Mouse (Mus musculus): ENCODE measurements at regions not wholly inside any gene's neighbourhood (a gene's known extent, or its start where the extent isn't known, plus 50 kb on each side); places are given as distances from the start of the nearest gene placed in this dataset.
A peak's percentile ranks its signal among the peaks of the same experiment; 100 is the strongest.

DNA sequence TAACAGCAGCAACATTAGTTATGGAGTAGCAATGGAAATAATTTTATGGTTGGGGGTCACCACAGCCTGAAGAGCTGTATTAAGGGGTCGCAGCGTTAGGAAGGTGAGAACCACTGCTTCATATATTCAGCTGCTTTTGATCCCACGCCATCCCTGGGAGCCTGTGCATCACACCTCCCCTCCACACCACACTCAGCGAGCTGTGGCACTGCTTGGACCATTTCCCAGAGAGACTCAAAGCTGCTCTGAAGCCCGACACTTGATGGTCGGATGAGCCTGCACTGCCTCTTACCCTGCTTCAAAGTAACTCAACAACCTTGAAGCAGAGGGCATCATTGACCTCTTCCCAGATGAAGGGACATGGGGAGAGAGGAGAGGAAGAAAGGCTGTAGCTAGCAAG, 171.3 kb downstream of the Cryba4 start:
- no peak for DNase-seq (ENCODE audit: low spot score in 2 of 2)

DNA sequence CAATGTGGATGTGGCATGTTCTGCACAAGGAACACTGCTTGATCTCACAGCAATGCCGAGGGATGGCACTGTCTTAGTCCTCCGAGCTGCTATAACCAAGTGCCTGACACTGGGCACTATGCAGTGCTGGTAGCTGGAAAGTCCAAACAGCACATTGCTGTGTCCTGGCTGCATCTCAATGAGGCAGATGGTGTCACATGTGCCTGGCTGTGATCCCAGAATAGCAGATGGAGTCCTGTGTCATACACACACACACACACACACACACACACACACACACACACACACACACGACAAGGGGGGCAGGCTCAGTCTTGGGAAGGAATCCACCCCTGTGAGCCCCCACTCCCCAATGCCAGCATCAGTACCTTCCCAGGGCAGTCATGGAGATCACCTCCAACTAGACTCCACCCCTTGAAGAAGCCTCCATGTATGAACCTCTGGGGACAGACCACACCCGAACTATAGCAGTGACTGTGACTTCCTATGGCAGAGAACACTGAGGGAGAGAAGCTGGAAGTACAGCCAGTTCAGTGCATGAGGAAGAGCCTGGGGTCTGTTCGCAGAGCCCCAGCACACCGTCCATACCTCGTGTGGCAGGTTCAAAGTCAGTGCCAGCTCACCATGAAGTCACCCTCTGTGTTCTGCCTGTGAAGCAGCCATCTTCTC, 160.3 kb downstream of the Cryba4 start:
- DNase-seq (ENCODE audit: low spot score in 2 of 2) = peak; percentile 75 to 78

DNA sequence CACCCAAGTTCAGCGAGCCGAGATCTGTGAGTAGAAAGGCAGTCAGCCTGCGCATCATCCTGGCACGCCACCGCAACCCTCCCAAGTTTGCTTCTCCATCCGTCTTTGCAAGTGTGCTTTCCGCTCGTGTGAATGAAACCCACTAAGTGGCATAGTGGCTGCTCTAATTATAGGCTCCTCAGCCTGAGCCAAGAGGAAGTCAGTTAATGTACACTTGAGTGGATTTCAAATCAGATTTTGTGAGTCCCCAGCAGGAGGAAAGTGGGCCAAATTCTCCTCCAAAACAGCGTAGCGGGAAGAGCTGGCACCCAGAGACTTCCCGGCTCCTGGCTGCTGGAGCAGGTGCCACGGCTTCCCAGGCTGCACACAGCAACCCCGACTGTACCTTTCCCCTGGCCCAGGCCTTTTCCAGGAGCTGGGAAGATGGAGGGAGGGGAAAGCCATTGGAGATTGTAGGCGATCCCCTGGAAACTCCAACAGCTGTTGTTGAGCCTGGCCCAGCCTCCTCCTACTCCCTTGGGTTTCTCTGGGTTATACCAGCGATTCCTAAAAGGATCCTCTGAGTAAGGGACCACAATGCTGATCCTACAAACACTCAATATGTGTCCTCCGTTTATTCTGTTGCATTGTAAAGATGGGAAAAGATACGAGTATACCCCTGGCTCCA, 158.3 kb downstream of the Cryba4 start:
- peak; percentile 30 to 58 for DNase-seq (ENCODE audit: low spot score in 2 of 2)

GRCm38 (mm10) chr5:112098469-112099085, 153.7 kb downstream of the Cryba4 start:
- DNase-seq (ENCODE audit: low spot score in 2 of 2) = no peak

- no peak for DNase-seq (ENCODE audit: low spot score in 2 of 2)
Observed at GRCm38 (mm10) chr5:112101739-112102590, 150.4 kb downstream of the Cryba4 start.

- DNase-seq (ENCODE audit: low spot score in 2 of 2) = no peak
Observed at GRCm38 (mm10) chr5:112110306-112110969, 141.9 kb downstream of the Cryba4 start.

DNA sequence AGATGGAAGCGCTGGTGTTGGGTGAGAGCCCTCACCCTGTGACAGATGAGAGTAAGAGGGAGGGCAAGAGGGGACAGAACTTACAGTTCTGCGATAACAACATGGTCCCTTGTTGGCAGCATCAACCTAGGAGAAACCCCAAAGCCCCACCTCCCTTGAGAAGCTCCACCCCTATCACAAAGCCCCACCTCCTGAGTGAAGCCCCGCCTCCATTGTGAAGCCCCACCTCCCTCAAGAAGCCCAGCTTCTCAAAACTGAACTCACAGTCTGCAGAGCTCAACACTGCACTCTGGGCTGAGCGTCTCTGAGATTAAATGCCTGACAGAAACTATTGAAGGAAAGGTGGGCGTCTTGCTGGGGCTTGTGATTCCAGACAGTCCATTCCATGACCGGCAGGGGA, 131.6 kb downstream of the Cryba4 start:
- no peak for DNase-seq (ENCODE audit: low spot score in 2 of 2)

DNA sequence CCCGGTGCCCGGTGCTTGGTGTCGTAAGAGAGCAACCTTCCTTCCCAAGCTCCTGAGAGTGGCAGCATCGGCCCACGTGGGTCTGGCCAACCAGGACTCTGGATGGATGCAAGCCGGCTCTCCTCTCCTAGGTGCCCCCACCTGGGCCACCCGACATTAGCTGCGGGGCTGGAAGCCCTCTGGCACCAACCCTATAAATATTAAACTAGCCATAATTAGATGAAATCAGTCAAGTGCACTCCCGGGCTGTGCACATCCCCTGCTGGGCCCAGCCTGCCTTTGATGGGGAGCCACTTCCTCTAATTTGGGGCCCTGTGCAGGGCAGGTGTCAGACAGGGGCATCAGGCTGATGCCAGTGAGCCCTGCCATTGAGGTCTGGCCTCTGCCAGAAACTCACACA, 130.8 kb downstream of the Cryba4 start:
- DNase-seq (ENCODE audit: low spot score in 2 of 2) = no peak

GRCm38 (mm10) chr5:112122581-112122980, 129.7 kb downstream of the Cryba4 start:
- DNase-seq (ENCODE audit: low spot score in 2 of 2) = no peak

- DNase-seq (ENCODE audit: low spot score in 2 of 2) = no peak
Observed at GRCm38 (mm10) chr5:112127171-112127570, 125.1 kb downstream of the Cryba4 start.

- DNase-seq (ENCODE audit: low spot score in 2 of 2) = peak; percentile 34 to 64
Observed at GRCm38 (mm10) chr5:112132746-112133145, 119.6 kb downstream of the Cryba4 start.

GRCm38 (mm10) chr5:112133688-112134573, 118.4 kb downstream of the Cryba4 start:
- DNase-seq (ENCODE audit: low spot score in 2 of 2) = peak; percentile 61 to 77

DNA sequence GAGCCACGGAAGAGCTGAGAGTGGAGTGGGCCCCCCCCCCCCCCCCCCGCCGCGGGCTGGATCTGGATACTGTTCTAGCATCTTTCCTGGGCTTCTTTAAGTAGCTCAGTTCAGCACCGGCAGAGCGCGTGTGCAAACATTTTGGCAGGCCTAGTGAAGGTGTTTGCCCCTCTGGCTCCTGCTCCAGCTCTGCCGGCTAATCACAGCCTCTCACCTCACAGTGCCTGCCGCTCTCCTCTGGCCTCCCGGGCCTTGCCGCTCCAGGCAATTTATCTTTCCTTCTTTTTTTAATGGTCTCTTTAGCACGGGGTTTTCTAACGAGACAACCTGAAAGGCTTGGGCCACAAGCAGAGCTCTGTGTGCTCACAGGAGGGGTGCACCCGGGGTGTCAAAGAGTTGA, 115.7 kb downstream of the Cryba4 start:
- no peak for DNase-seq (ENCODE audit: low spot score in 2 of 2)

DNA sequence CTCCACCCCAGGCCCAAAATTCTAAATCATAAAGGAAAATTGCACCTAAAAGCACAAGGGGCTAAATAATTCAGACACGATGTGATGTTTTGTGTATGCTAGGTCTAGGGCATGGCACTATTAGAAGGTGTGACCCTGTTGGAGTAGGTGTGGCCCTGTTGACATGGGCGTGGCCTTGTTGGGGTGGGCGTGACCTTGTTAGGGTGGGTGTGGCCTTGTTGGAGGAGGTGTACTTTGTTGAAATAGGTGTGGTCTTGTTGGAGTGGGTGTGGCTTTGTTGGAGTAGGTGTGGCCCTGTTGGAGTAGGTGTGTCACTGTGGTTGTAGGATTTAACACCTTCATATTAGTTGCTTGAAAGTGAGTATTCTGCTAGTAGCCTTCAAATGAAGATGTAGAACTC, 114.1 kb downstream of the Cryba4 start:
- DNase-seq (ENCODE audit: low spot score in 2 of 2) = no peak

GRCm38 (mm10) chr5:112142731-112143130, 109.6 kb downstream of the Cryba4 start:
- DNase-seq (ENCODE audit: low spot score in 2 of 2) = no peak

- DNase-seq (ENCODE audit: low spot score in 2 of 2) = no peak
Observed at GRCm38 (mm10) chr5:112143993-112144621, 108.2 kb downstream of the Cryba4 start.

DNA sequence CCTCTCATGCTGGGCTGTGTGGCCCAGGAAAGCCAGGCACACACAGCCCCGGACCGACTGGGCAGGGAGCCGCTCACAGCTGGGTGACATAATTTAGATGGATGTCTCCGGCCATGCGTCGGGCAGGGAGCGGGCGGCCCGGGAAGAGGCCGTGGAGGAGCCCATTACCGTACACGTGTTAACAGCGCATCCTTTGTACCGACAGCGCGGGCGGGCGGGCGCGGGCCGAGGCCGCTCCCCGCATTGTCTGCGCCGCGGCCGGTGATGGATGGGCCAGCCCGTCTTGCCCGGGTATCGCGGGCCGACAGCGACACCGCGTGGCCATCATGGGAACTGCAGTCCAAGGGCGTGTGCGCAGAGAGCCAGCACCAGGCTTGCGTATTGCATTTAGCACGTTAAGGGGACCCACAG, 98.6 kb downstream of the Cryba4 start:
- DNase-seq (ENCODE audit: low spot score in 2 of 2) = peak; percentile 84 to 85

GRCm38 (mm10) chr5:112154650-112155049, 97.7 kb downstream of the Cryba4 start:
- no peak for DNase-seq (ENCODE audit: low spot score in 2 of 2)

- no peak for DNase-seq (ENCODE audit: low spot score in 2 of 2)
Observed at GRCm38 (mm10) chr5:112155051-112155450, 97.3 kb downstream of the Cryba4 start.

DNA sequence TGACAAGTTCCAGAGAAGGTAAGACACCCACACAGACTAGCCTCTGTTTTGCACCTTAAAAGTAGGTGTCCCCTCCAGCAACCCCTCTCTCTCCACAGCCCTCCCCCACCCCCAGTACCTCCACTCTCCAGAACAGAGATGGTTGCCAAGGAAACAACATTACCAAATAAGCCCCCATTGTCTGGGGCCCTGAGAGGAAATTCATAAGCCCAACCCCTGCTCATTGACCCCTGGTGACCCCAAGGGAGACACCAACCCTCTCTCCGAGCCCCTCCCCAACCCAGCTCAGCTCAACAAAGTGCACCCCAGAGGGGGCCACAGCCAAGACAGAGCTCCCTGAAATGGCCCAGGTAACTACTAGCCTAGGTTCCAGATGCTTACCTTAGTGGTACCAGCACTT, 96.3 kb downstream of the Cryba4 start:
- DNase-seq (ENCODE audit: low spot score in 2 of 2) = no peak

Data from layer of hippocampus, postnatal 14 days (tissue).